Comparison of ENCODE assay signal across 15 mouse cellular contexts in genomic region chr6:63381061-63381611, GRCm38 (mm10).
DNase-seq lines count a peak whose midpoint lies in the region; ATAC-seq and TF ChIP-seq lines count a peak whose summit lies in the region.
"Had no signal": no experiment of that assay in that cellular context is flagged by ENCODE, and none has a peak within 500 bp of the region (broad histone marks: within the 10 kb centered on the region; RNA-seq: fewer than 3 reads in every experiment).

No protein-coding gene starts in this region.

- H3K36me3 ChIP-seq in midbrain, postnatal 0 days (ENCODE audit: insufficient read depth, low read length), result no peaks in the 10 kb centered on the region
- H3K36me3 ChIP-seq: embryonic facial prominence, embryonic 13.5 days; hindbrain, embryonic 15.5 days; kidney, embryonic 15.5 days had no signal

- no peak overlapping the region for H3K4me3 ChIP-seq in midbrain, postnatal 0 days (ENCODE audit: low read depth, low read length)
- H3K4me3 ChIP-seq: embryonic facial prominence, embryonic 13.5 days; forebrain, embryonic 13.5 days; hindbrain, embryonic 15.5 days; kidney, embryonic 15.5 days had no signal

- H3K9me3 ChIP-seq in midbrain, postnatal 0 days (ENCODE audit: low read length), result no peaks in the 10 kb centered on the region
- H3K9me3 ChIP-seq: embryonic facial prominence, embryonic 13.5 days; forebrain, embryonic 13.5 days; hindbrain, embryonic 15.5 days; kidney, embryonic 15.5 days had no signal

- 69% methylated on average over 1 of the region's 1 CpGs for WGBS in midbrain, postnatal 0 days

- ATAC-seq in midbrain, postnatal 0 days (ENCODE audit: low FRiP score), result no peak
- ATAC-seq: activated CD4-positive, CD25-positive, alpha-beta regulatory T cell, adult 4 months; forebrain, embryonic 13.5 days had no signal

- H3K27ac ChIP-seq in midbrain, postnatal 0 days (ENCODE audit: low read depth, low read length), result no peak overlapping the region
- H3K27ac ChIP-seq: embryonic facial prominence, embryonic 13.5 days; forebrain, embryonic 13.5 days; hindbrain, embryonic 15.5 days; kidney, embryonic 15.5 days; liver, embryonic 14.5 days had no signal

- no peaks in the 10 kb centered on the region for H3K4me1 ChIP-seq in midbrain, postnatal 0 days (ENCODE audit: insufficient read depth, low read length)
- H3K4me1 ChIP-seq: embryonic facial prominence, embryonic 13.5 days; forebrain, embryonic 13.5 days; hindbrain, embryonic 15.5 days; kidney, embryonic 15.5 days had no signal

- peak; percentile 5 for DNase-seq in layer of hippocampus, adult 11-12 months (ENCODE audit: low spot score)
- DNase-seq in layer of hippocampus, adult 9-10 months (ENCODE audit: low spot score), result no peak
- DNase-seq in A20 (ENCODE audit: low read depth, low spot score) (peak; percentile 2), ZHBTc4 (ENCODE audit: low read depth, low spot score) (peak; percentile 28)
- DNase-seq in cerebellum, postnatal 25 days, result peak; percentile 47 to 78
- DNase-seq in midbrain, postnatal 0 days (ENCODE audit: low spot score), result no peak
- DNase-seq in retina, postnatal 1 day, result no peak
- DNase-seq: gastrocnemius, postnatal 14 days; thymus, postnatal 14 days had no signal

- H3K4me2 ChIP-seq in midbrain, postnatal 0 days (ENCODE audit: low read depth, low read length, poor library complexity, severe bottlenecking), result no peak overlapping the region
- H3K4me2 ChIP-seq: embryonic facial prominence, embryonic 13.5 days; forebrain, embryonic 13.5 days; hindbrain, embryonic 15.5 days; kidney, embryonic 15.5 days had no signal

- TF ChIP-seq CTCF in midbrain, postnatal 0 days (IDR thresholded peaks at IDR 0.05), result no peak

- H3K9ac ChIP-seq in midbrain, postnatal 0 days (replicated peaks; ENCODE audit: low read length, poor library complexity, severe bottlenecking), result no peak overlapping the region
- H3K9ac ChIP-seq: embryonic facial prominence, embryonic 13.5 days; forebrain, embryonic 13.5 days; hindbrain, embryonic 15.5 days; kidney, embryonic 15.5 days; liver, embryonic 14.5 days had no signal

- H3K27me3 ChIP-seq in midbrain, postnatal 0 days (ENCODE audit: insufficient read depth, low read length), result no peaks in the 10 kb centered on the region
- H3K27me3 ChIP-seq: embryonic facial prominence, embryonic 13.5 days; forebrain, embryonic 13.5 days; hindbrain, embryonic 15.5 days; kidney, embryonic 15.5 days had no signal

Comparison
In these comparisons a context has a peak if more than half of its experiments do, and no peak if none do; other contexts are left out.
1. DNase-seq: peak in layer of hippocampus, adult 11-12 months (single experiment), A20 (single experiment), ZHBTc4 (single experiment) and cerebellum, postnatal 25 days (2 of 2); none in layer of hippocampus, adult 9-10 months (single experiment), midbrain, postnatal 0 days (single experiment) and retina, postnatal 1 day (single experiment).